Mouse (Mus musculus) liver, postnatal 0 days (tissue): ENCODE measurements around the gene Pde4b. TPM values are rescaled to one million over a fixed set of nuclear protein-coding genes. Genes with fewer than 3 reads are reported as not detected.

Experiments
- ATAC-seq: fragments of 200-750 bp; cut with Nextera tagmentation; 2 replicates; pipeline ENCODE4 v1.8.0; 2017; ENCODE audit warnings: mild to moderate bottlenecking, moderate library complexity
- DNase-seq: peaks from one replicate; pipeline ENCODE4 v3.0.0-alpha.2; 2016
- H3K27ac ChIP-seq: fragments of 300-500 bp; sonication (generic); 2 replicates; pipeline ENCODE4 v1.5.1; 2014; ENCODE audit warnings: antibody characterized with exemption, moderate library complexity, mild to moderate bottlenecking, low read depth
- H3K27me3 ChIP-seq: fragments of 300-500 bp; sonication (generic); 2 replicates; pipeline ENCODE4 v1.6.1; 2014; ENCODE audit warnings: low read length, control low read depth, mixed read lengths; ENCODE audit not compliant: insufficient read depth
- H3K36me3 ChIP-seq: fragments of 300-500 bp; sonication (generic); replicated peaks from 2 replicates; pipeline ENCODE4 v1.6.1; 2014; ENCODE audit warnings: mild to moderate bottlenecking, control low read depth, low read length, moderate library complexity, mixed read lengths; ENCODE audit not compliant: insufficient read depth
- H3K4me1 ChIP-seq: fragments of 300-500 bp; sonication (generic); 2 replicates; pipeline ENCODE4 v1.6.1; 2014; ENCODE audit warnings: antibody characterized with exemption, mild to moderate bottlenecking, control low read depth; ENCODE audit not compliant: insufficient read depth
- H3K4me2 ChIP-seq: fragments of 300-500 bp; sonication (generic); 2 replicates; pipeline ENCODE4 v1.6.1; 2014; ENCODE audit warnings: low read depth, mild to moderate bottlenecking, low read length, moderate library complexity, mixed read lengths
- H3K4me3 ChIP-seq: fragments of 300-500 bp; sonication (generic); 2 replicates; pipeline ENCODE4 v1.5.1; 2014; ENCODE audit warnings: low read depth, low read length
- H3K9ac ChIP-seq: fragments of 300-500 bp; sonication (generic); replicated peaks from 2 replicates; pipeline ENCODE4 v1.6.1; 2014; ENCODE audit warnings: mild to moderate bottlenecking, moderate library complexity
- H3K9me3 ChIP-seq: fragments of 300-500 bp; sonication (generic); 2 replicates; pipeline ENCODE4 v1.6.1; 2016; ENCODE audit warnings: mild to moderate bottlenecking, control low read depth, low read length, mixed read lengths
- CTCF ChIP-seq: sonication (generic); IDR thresholded peaks from 2 replicates; pipeline ENCODE4 v1.5.1; 2016; ENCODE audit warnings: antibody characterized with exemption, low read depth
- EP300 ChIP-seq: IDR thresholded peaks from 2 replicates; pipeline ENCODE4 v1.6.1; 2016; ENCODE audit warnings: antibody characterized with exemption, low read depth, mild to moderate bottlenecking
- WGBS: fragments of 180-500 bp; shearing (Covaris S2); extraction: QIAGEN DNeasy Blood & Tissue Kit; methylation state at CpG from one replicate; pipeline ENCODE4 v1.1.7; 2014; ENCODE audit not compliant: insufficient replicate concordance; 5-methylcytosine and 5-hydroxymethylcytosine counted together
- polyA plus RNA-seq: library from polyadenylated mRNA; unstranded; fragments of >200 nt; fragmentation: Nextera tagmentation; extraction: Ambion mirVana; gene quantifications from 2 replicates; pipeline ENCODE4 v1.2.1, GENCODE M21; 2015

Gene Pde4b
- polyA plus RNA-seq, 1 experiment from 2014 or later, result 3.7 TPM

DNA sequence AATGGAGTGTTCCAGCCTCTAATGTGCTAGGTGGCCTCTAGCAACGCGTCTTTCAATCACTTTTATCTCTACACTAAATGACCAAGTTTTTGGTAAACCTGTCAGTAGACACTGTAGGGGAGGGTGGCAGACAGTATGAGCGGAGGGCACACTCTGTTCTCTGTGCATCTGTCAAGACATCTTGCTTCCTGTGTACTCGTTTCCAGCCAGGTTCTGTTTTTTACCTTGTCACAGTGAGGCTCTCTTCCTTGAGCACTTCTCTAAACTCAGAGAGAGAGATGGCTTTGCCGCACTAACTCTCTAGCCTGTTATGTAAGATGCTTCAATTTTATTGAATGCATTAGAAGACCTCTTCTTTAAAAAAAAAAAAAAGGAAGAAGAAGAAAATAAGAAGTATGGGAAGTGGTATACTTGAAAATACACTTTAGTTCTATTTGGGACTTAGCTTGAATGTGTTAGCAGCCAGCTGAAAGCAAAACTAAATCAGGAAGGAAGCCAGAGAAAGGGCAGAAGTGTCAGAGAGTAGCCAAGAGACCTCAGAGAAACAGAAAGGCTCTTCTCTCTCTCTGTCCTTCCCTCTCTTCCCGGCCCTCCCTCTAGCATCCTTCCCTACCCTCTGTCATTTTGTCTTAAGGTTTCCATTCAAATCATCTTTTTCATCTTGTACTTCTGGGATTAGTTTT lies 202.8 kb downstream of the Pde4b start:
- H3K4me1 ChIP-seq, result no peaks in the 10 kb centered on the region
- TF ChIP-seq CTCF (no peak), EP300 (no peak)
- no peaks in the 10 kb centered on the region for H3K27me3 ChIP-seq
- 35% methylated on average over 6 of the region's 6 CpGs for WGBS
- no peaks in the 10 kb centered on the region for H3K9me3 ChIP-seq
- no peaks in the 10 kb centered on the region for H3K36me3 ChIP-seq
- H3K9ac ChIP-seq, result no peak overlapping the region
- no peak overlapping the region for H3K4me3 ChIP-seq
- ATAC-seq (no peak), DNase-seq (no peak)
- H3K4me2 ChIP-seq, result no peak overlapping the region
- H3K27ac ChIP-seq, result no peak overlapping the region

DNA sequence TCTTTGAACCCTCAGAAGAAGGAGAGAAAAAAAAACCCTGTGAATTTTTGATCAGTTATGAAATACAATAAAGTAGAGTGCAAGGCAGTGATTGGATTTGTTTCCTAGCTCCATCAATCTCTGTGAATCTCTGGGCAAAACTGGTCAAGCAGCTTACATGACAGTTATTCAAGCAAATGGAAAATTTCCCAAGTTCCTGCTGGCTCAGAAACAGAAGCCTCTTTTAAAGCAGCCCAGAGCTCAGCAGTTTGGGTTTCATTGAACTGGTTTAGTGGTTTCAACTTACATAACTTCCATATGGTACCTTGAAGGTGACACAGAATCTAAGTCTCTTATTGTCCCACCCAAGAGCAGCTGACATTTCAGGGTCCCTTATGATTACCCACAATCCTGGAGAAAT lies 210.2 kb downstream of the Pde4b start:
- Histone ChIP-seq H3K4me2 (no peak overlapping the region), H3K9me3 (no peaks in the 10 kb centered on the region), H3K4me3 (no peak overlapping the region), H3K9ac (no peak overlapping the region), H3K27me3 (no peaks in the 10 kb centered on the region), H3K36me3 (no peaks in the 10 kb centered on the region), H3K27ac (no peak overlapping the region), H3K4me1 (no peaks in the 10 kb centered on the region)
- no peak for TF ChIP-seq CTCF
- TF ChIP-seq EP300, result no peak
- DNase-seq (no peak), ATAC-seq (no peak)

DNA sequence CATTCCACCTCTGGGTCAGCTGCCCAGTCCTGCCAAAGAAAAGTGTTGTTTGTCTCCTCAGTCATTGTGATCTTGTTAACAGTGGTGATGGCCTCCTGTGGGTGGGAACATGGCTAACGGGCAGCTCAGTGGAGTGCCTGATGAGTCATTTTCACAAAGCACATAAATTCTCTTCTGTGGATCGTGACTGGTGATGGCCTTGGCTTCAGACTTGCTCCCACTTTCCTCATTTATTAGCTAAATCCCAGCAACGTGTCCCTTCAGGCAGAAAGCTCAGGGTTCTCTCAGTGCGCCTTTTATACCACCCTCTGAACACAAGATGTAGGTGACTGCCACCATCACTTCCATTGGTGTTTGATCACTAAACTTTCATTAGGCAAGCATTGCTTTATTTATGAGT lies 215.2 kb downstream of the Pde4b start:
- Histone ChIP-seq H3K27ac (no peak overlapping the region), H3K4me3 (no peak overlapping the region), H3K9me3 (no peaks in the 10 kb centered on the region), H3K9ac (no peak overlapping the region), H3K4me2 (no peak overlapping the region), H3K27me3 (no peaks in the 10 kb centered on the region), H3K4me1 (no peaks in the 10 kb centered on the region), H3K36me3 (no peaks in the 10 kb centered on the region)
- TF ChIP-seq EP300 (no peak), CTCF (no peak)
- no peak for ATAC-seq
- no peak for DNase-seq
- 67% methylated on average over 4 of the region's 4 CpGs for WGBS

DNA sequence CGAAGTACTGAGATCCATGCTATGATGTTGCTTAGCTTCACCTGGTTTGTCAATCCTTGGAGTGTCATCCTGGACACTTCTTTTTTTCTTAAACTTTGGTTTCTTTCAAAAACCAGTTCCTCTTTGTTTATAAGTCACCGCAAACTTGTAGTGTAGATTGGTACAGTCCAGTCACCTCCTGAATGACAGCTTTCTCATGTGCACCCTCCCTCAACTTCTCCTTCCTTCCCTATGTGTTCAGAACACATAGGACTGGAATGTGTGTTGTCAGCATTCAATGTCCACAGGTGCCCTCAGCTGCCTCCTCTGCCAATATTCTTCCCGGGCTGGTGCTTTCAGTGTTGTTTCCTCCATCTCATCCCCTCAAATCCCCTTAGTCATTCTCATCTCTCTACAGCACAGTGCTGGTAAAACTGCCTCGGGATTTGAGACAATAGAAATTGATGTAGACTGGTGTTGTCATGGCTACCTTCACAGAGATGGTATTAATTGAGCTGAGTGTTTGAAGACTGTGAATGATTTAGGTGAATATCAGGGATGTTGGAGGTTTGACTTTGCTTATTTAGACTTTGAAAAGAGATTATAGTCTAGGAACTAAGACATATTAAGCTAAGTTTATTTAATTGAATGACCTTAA lies 220.4 kb downstream of the Pde4b start:
- DNase-seq, result no peak
- TF ChIP-seq CTCF (no peak), EP300 (no peak)
- no peak overlapping the region for H3K9ac ChIP-seq
- no peaks in the 10 kb centered on the region for H3K27me3 ChIP-seq
- no peaks in the 10 kb centered on the region for H3K36me3 ChIP-seq
- H3K4me2 ChIP-seq, result no peak overlapping the region
- WGBS, result 57% methylated on average over 4 of the region's 4 CpGs
- ATAC-seq, result no peak
- H3K27ac ChIP-seq, result no peak overlapping the region
- H3K4me1 ChIP-seq, result no peaks in the 10 kb centered on the region
- no peaks in the 10 kb centered on the region for H3K9me3 ChIP-seq
- H3K4me3 ChIP-seq, result no peak overlapping the region

DNA sequence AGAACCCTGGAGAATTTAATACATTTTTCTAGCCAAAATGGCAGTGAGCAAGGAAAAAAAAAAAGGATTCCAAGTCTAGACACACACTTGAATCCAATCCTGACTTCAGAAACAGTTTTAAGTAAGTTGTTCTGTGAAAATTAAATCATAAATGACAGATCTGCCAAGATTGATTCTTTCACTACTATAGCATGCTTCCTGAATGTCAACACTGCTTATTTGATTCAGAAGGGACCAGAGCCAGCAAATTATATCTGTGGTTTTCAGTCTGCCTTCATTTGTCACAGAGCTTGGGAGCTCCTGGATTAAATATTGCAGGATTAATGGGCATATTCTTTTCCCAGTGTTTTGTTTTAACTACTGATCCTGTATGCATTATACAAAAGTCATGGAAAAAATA lies 223.3 kb downstream of the Pde4b start:
- no peak overlapping the region for H3K27ac ChIP-seq
- H3K4me3 ChIP-seq, result no peak overlapping the region
- H3K9ac ChIP-seq, result no peak overlapping the region
- H3K27me3 ChIP-seq, result no peaks in the 10 kb centered on the region
- ATAC-seq, result no peak
- H3K36me3 ChIP-seq, result no peaks in the 10 kb centered on the region
- TF ChIP-seq CTCF (no peak), EP300 (no peak)
- no peaks in the 10 kb centered on the region for H3K9me3 ChIP-seq
- H3K4me2 ChIP-seq, result no peak overlapping the region
- no peak for DNase-seq
- no peaks in the 10 kb centered on the region for H3K4me1 ChIP-seq

DNA sequence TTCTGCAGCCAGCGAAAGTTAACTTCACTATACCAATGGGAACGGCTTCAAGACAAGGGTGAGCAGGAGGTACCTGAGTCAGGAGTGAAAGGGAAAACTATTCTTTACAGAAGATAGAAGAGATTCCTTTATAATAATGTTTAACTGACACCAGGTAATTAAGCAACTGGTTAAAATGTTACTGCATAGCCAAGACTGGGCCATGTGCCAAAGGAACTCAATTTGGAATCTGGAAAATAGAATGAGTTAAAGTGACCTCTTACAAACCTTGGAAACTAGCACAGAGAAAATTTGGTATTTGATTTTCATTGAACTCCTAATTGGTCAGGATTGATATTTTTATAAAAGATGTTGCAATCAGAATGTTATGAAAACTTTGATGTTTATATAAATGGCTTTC lies 228.7 kb downstream of the Pde4b start:
- H3K36me3 ChIP-seq, result no peaks in the 10 kb centered on the region
- no peaks in the 10 kb centered on the region for H3K27me3 ChIP-seq
- no peaks in the 10 kb centered on the region for H3K4me1 ChIP-seq
- H3K4me3 ChIP-seq, result no peak overlapping the region
- H3K9ac ChIP-seq, result no peak overlapping the region
- no peak for TF ChIP-seq CTCF
- TF ChIP-seq EP300, result no peak
- ATAC-seq, result no peak
- H3K27ac ChIP-seq, result no peak overlapping the region
- no peak overlapping the region for H3K4me2 ChIP-seq
- H3K9me3 ChIP-seq, result no peaks in the 10 kb centered on the region
- no peak for DNase-seq
- 68% methylated on average over 2 of the region's 2 CpGs for WGBS
